Mouse (Mus musculus): ENCODE measurements around the gene Col8a2. TPM values are rescaled to one million over a fixed set of nuclear protein-coding genes. Genes with fewer than 3 reads are reported as not detected.

Gene Col8a2
- total RNA-seq, 2 experiments from 2014 or later, result 0.52 to 0.95 TPM

- DNase-seq, result no peak
These were observed 43.7 kb downstream of the Col8a2 start for GRCm38 (mm10) chr4:126330295-126330694.

GRCm38 (mm10) chr4:126331751-126332150 is 45.2 kb downstream of the Col8a2 start:
- DNase-seq, result no peak

DNA sequence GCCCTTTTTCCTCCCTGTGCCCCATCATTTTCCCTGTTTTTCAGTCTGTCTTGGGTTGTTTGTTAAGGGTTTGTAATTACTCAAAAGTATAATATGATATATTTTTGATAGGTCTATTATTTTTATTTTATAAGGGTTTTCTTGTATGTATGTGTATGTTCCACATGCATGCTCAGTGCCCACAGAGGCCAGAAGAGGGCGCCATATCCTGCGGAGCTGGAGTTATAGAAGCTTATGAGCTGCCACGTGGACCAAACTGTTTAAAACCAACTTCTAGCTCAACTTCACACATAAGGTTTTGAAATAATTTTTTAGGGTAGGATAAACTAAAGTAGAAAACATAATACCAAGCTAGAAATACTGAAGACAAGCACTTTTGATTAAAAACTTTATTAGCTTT is 45.8 kb downstream of the Col8a2 start:
- peak in 1 of 2 experiments; percentile 6 for DNase-seq

DNA sequence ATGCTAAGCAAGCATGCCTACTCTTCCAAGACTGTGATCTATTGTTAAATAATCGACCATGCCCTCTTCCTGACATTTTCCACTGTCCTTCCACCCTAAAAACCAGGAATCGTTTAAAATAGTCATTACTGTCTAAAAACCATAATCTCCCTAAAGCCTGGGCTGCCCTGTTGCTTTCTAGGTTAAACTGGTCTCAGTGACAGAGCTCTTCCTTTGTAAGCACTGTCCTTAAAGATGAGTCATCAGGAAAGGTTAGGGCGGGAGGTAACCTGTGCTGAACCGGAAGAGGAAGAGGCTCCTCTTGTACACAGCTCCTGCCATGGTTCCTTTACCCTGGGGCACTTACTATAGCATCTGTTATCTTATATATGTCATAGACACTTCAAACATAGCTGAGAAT is 52.9 kb downstream of the Col8a2 start:
- DNase-seq, result no peak

DNA sequence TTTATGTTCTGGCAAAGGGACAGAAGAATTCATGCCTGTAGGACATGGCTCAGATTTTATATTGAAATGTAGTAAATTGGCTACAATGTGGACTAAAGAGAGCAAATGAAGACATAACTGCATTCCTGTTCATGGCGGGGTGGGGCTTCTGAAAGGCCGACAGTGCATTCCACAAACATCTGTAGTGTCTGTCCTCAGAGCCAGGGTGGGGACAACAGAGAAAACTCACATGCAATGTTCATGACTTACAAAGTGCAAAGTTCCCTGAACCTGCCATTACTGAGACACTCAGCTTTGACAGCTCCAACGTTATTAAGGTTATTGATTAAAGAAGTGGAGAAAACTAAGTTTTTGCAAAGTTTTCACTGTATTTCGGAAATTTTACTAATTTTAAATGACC is 56.9 kb downstream of the Col8a2 start:
- no peak for DNase-seq

DNA sequence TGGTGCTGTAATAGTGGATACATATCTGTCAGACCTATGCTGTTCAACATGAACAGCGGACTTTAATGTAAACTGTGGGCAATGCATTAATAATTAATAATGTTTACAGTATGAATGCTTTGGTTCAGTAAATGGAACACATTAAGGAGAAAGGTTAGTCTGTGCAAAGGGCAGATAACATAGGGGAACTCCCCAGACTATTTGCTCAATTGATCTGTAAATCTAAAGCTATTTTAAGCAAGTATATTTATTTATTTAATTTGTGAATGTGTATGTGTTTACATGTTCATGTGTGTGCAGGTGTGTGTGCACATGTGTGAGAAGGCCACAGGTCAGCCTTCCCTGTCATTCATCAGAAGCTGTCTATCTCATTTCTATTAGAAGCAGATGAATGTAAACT is 73.5 kb downstream of the Col8a2 start:
- no peak for DNase-seq

Other genes starting within 250 kb of the Col8a2 start
- 10 to 100 TPM; 78.7 to 80.8 TPM for gene Mrps15, start 239.9 kb upstream of the Col8a2 start, total RNA-seq (2021)
- gene Oscp1, start 228.2 kb upstream of the Col8a2 start, total RNA-seq (2021), result 1 to 10 TPM; 2.3 to 2.4 TPM
- 10 to 100 TPM; 13.3 to 15.3 TPM for gene Lsm10, start 190.2 kb upstream of the Col8a2 start, total RNA-seq (2021)
- 10 to 100 TPM; 41.4 to 52.6 TPM for gene Stk40, start 182.8 kb upstream of the Col8a2 start, total RNA-seq (2021)
- 1 to 10 TPM; 8.8 to 9.5 TPM for gene Eva1b, start 139.0 kb upstream of the Col8a2 start, total RNA-seq (2021)
- gene Sh3d21, start 123.3 kb upstream of the Col8a2 start, total RNA-seq (2021), result 1 to 10 TPM; 1.3 to 2.4 TPM
- gene Thrap3, start 84.0 kb upstream of the Col8a2 start, total RNA-seq (2021), result 100 to 1,000 TPM in 1 of 2 experiments, 10 to 100 TPM in 1; 86.5 to 116 TPM
- gene Map7d1, start 30.4 kb upstream of the Col8a2 start, total RNA-seq (2021), result 100 to 1,000 TPM; 240 to 249 TPM
- gene Trappc3, start 24.5 kb upstream of the Col8a2 start, total RNA-seq (2021), result 10 to 100 TPM; 46.2 to 56.9 TPM
- 10 to 100 TPM; 10.4 to 12.4 TPM for gene Adprhl2, start 34.9 kb downstream of the Col8a2 start, total RNA-seq (2021)
- under 1 TPM; 0.32 to 0.44 TPM for gene Tekt2, start 38.9 kb downstream of the Col8a2 start, total RNA-seq (2021)
- gene Ago3, start 142.8 kb downstream of the Col8a2 start, total RNA-seq (2021), result 10 to 100 TPM; 12.5 to 14.4 TPM
- 10 to 100 TPM; 10.4 to 12.0 TPM for gene Ago1, start 181.8 kb downstream of the Col8a2 start, total RNA-seq (2021)
- gene Ago4, start 246.7 kb downstream of the Col8a2 start, total RNA-seq (2021), result 10 to 100 TPM; 10.2 to 11.5 TPM